Mouse (Mus musculus) E14TG2a.4 (cell line): ENCODE measurements around the gene A930009A15Rik.
A peak's percentile ranks its signal among the peaks of the same experiment; 100 is the strongest.

Experiments used
- CTCF ChIP-seq: conservative IDR thresholded peaks from 2 replicates; pipeline ENCODE4 v1.5.1; 2014; ENCODE audit warnings: low read length
- NANOG ChIP-seq: IDR thresholded peaks from 2 replicates; pipeline ENCODE4 v1.6.1; 2014; ENCODE audit warnings: borderline replicate concordance, low read length, mixed read lengths
- POU5F1 ChIP-seq: IDR thresholded peaks from 2 replicates; pipeline ENCODE4 v1.6.1; 2014; ENCODE audit warnings: low read length, borderline replicate concordance

- TF ChIP-seq CTCF (peak; percentile 14), POU5F1 (no peak), NANOG (no peak)
Observed at GRCm38 (mm10) chr10:115529768-115530167, 40.0 kb upstream of the A930009A15Rik start.
